Comparison of ENCODE assay signal across 11 mouse cellular contexts in the genomic region with DNA sequence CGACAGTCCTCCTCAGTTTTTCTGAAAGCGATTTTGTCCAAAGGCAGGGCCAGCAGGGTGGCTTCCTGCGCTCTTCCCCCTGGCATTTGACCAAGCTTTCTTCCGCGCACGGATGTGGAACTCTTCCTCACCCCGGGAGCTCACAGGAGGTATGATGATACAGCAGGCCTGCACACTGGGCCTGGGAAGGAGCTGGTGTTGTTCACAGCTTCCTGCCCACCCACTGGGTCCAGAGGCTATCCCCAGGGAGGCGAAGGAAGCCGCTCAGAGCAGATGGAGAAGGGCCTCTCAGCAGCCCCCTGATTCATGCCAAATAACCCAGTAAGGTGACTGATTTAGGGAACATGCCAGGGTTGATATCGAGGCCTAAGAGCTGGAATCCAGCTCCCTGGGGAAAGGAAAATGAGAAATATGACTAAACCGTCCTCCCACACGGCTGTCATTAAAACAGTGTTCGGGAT.
DNase-seq lines count a peak whose midpoint lies in the region; ATAC-seq and TF ChIP-seq lines count a peak whose summit lies in the region.
"Had no signal": no experiment of that assay in that cellular context is flagged by ENCODE, and none has a peak within 500 bp of the region (broad histone marks: within the 10 kb centered on the region; RNA-seq: fewer than 3 reads in every experiment).

No protein-coding gene starts in this region.

- H3K9me3 ChIP-seq in forebrain, postnatal 0 days (ENCODE audit: low read length): no peaks in the 10 kb centered on the region
- H3K9me3 ChIP-seq in forebrain, embryonic 15.5 days: no peaks in the 10 kb centered on the region
- H3K9me3 ChIP-seq: neural tube, embryonic 12.5 days had no signal

- no peak for DNase-seq in forebrain, postnatal 0 days
- peak; percentile 44 to 52 for DNase-seq in layer of hippocampus, adult 2 months (ENCODE audit: low spot score in 2 of 2)
- DNase-seq in layer of hippocampus, postnatal 10 days (ENCODE audit: low spot score in 2 of 2): no peak
- no peak for DNase-seq in testis, postnatal 10 days (ENCODE audit: low spot score)
- peak; percentile 7 for DNase-seq in skeletal muscle tissue, adult 2 months (ENCODE audit: low read depth, low spot score)
- DNase-seq in left cerebral cortex, postnatal 36 days (ENCODE audit: low spot score in 2 of 2): no peak
- DNase-seq: thymus, postnatal 14 days had no signal

- TF ChIP-seq POLR2A in testis, adult 2 months (IDR thresholded peaks at IDR 0.05; ENCODE audit: control insufficient read depth, low read depth, low read length): no peak

- H3K4me1 ChIP-seq in forebrain, postnatal 0 days (ENCODE audit: insufficient read depth): no peaks in the 10 kb centered on the region; the same call in 1 of the 2 replicates
- peaks cover 8% of the 10 kb centered on the region for H3K4me1 ChIP-seq in forebrain, embryonic 15.5 days
- no peaks in the 10 kb centered on the region for H3K4me1 ChIP-seq in testis, adult 2 months (ENCODE audit: control insufficient read depth, insufficient read depth, low read length)

- H3K36me3 ChIP-seq in forebrain, postnatal 0 days (ENCODE audit: insufficient read depth): no peaks in the 10 kb centered on the region
- H3K36me3 ChIP-seq in forebrain, embryonic 15.5 days: no peaks in the 10 kb centered on the region
- H3K36me3 ChIP-seq in testis, adult 2 months (ENCODE audit: control insufficient read depth, insufficient read depth, low read length): no peaks in the 10 kb centered on the region
- H3K36me3 ChIP-seq: neural tube, embryonic 12.5 days had no signal

- H3K4me3 ChIP-seq in forebrain, postnatal 0 days (ENCODE audit: low read depth, low read length): no peak overlapping the region
- no peak overlapping the region for H3K4me3 ChIP-seq in forebrain, embryonic 15.5 days
- no peak overlapping the region for H3K4me3 ChIP-seq in layer of hippocampus, adult 2 months
- no peak overlapping the region for H3K4me3 ChIP-seq in testis, adult 2 months (ENCODE audit: control insufficient read depth, low read depth, low read length)
- H3K4me3 ChIP-seq: neural tube, embryonic 12.5 days had no signal

- WGBS in forebrain, postnatal 0 days: 35% methylated on average over 13 of the region's 13 CpGs
- 44% methylated on average over 13 of the region's 13 CpGs for WGBS in forebrain, embryonic 15.5 days

- H3K27me3 ChIP-seq in forebrain, postnatal 0 days (ENCODE audit: insufficient read depth, low read length): no peaks in the 10 kb centered on the region
- H3K27me3 ChIP-seq in forebrain, embryonic 15.5 days: no peaks in the 10 kb centered on the region
- H3K27me3 ChIP-seq in testis, adult 2 months (ENCODE audit: control insufficient read depth, insufficient read depth, low read length): no peaks in the 10 kb centered on the region
- H3K27me3 ChIP-seq: neural tube, embryonic 12.5 days had no signal

- ATAC-seq in forebrain, postnatal 0 days: peak; percentile 23; the same call in 1 of the 2 replicates
- ATAC-seq in forebrain, embryonic 15.5 days (replicated peaks): no peak

- no peak overlapping the region for H3K27ac ChIP-seq in forebrain, postnatal 0 days (ENCODE audit: low read depth, low read length)
- no peak overlapping the region for H3K27ac ChIP-seq in forebrain, embryonic 15.5 days (replicated peaks)
- H3K27ac ChIP-seq in layer of hippocampus, adult 2 months: peak overlapping the region; percentile 88
- H3K27ac ChIP-seq in testis, adult 2 months (ENCODE audit: control insufficient read depth, insufficient read depth, low read depth, low read length): peak overlapping the region; percentile 16; the same call in 1 of the 2 replicates
- H3K27ac ChIP-seq: macrophage; neural tube, embryonic 12.5 days had no signal

- TF ChIP-seq CTCF in forebrain, postnatal 0 days (IDR thresholded peaks at IDR 0.05; ENCODE audit: low read depth): no peak
- no peak for TF ChIP-seq CTCF in layer of hippocampus, adult 2 months (conservative IDR thresholded peaks at IDR 0.05)
- no peak for TF ChIP-seq CTCF in testis, adult 2 months (IDR thresholded peaks at IDR 0.05; ENCODE audit: control insufficient read depth, insufficient read depth, insufficient replicate concordance, low read depth, low read length)

- no peak overlapping the region for H3K9ac ChIP-seq in forebrain, postnatal 0 days
- no peak overlapping the region for H3K9ac ChIP-seq in forebrain, embryonic 15.5 days (replicated peaks)
- H3K9ac ChIP-seq: neural tube, embryonic 12.5 days had no signal

- intact Hi-C loops in left cerebral cortex, postnatal 36 days (cut with DNase I): no loop called here

- no peak overlapping the region for H3K4me2 ChIP-seq in forebrain, postnatal 0 days (ENCODE audit: low read depth)
- H3K4me2 ChIP-seq in forebrain, embryonic 15.5 days (replicated peaks): no peak overlapping the region
- H3K4me2 ChIP-seq: neural tube, embryonic 12.5 days had no signal

Comparison
In these comparisons a context has a peak if more than half of its experiments do, and no peak if none do; other contexts are left out.
1. DNase-seq: peak in layer of hippocampus, adult 2 months (2 of 2) and skeletal muscle tissue, adult 2 months (single experiment); none in forebrain, postnatal 0 days (single experiment), layer of hippocampus, postnatal 10 days (0 of 2), testis, postnatal 10 days (single experiment) and left cerebral cortex, postnatal 36 days (0 of 2).
2. H3K27ac ChIP-seq: peak in layer of hippocampus, adult 2 months (single experiment) and testis, adult 2 months (single experiment); none in forebrain, postnatal 0 days (single experiment) and forebrain, embryonic 15.5 days (single experiment).